Mouse (Mus musculus) C2C12 (cell line): ENCODE data around the gene 1700011L22Rik.

Experiments used
- CEBPB ChIP-seq: IDR thresholded peaks from one replicate; pipeline ENCODE4 v1.6.1; 2011; ENCODE audit warnings: low read depth, mild to moderate bottlenecking, control low read depth, moderate library complexity
- CTCF ChIP-seq: IDR thresholded peaks from one replicate; pipeline ENCODE4 v1.5.1; 2011; ENCODE audit not compliant: control insufficient read depth, insufficient read depth, insufficient read length

- TF ChIP-seq CTCF (no peak), CEBPB (no peak)
Measured at GRCm38 (mm10) chr8:79289592-79289991, 41.2 kb upstream of the 1700011L22Rik start.
